Mouse (Mus musculus) olfactory bulb, adult 2 months (tissue): ENCODE measurements around the gene Lrrc8a.

ENCODE experiments used
- CTCF ChIP-seq: fragments of 200-500 bp; IDR thresholded peaks from 2 replicates; pipeline ENCODE4 v1.5.1; 2012; ENCODE audit warnings: low read depth, mild to moderate bottlenecking, low read length, moderate library complexity; ENCODE audit not compliant: insufficient read depth
- POLR2A ChIP-seq: fragments of 200-500 bp; IDR thresholded peaks from 2 replicates; pipeline ENCODE4 v1.6.1; 2012; ENCODE audit warnings: mild to moderate bottlenecking, low read depth, low read length, moderate library complexity; ENCODE audit not compliant: insufficient read depth

DNA sequence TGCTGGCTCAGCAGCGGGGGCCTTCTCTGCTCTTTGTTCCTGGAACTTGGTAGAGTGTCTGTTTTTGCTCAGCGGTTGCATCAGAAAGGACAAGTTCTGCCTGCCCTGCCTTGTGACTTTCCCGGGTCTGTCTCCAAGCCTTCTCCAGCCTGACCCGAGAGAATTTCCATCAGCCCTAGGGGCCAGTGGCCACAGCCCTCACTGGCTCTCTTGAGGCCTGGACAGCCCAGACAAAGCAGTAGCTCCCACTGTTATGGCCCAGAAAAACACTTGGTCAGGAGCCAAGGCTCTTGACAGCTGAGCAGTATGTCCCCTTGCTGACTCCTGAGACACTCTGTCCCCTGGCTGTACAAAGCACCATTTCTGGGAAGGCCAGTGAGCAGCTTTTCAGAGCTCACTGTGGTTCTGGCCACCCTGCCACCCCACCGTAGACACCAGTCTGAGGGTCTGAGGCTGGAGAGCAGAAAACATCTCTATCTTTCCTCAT lies 28.3 kb downstream of the Lrrc8a start, which contains the start of gene Phyhd1:
- no peak for TF ChIP-seq CTCF
- TF ChIP-seq POLR2A: no peak
